Mouse (Mus musculus) thymus, postnatal 14 days (tissue): ENCODE measurements around the gene Kcnd1.

Experiments used
- DNase-seq: peaks from one replicate; pipeline ENCODE4 v3.0.0; 2021

Kcnd1 gene

GRCm38 (mm10) chrX:7859191-7859753 lies 37.2 kb downstream of the Kcnd1 start:
- no peak for DNase-seq

GRCm38 (mm10) chrX:7863181-7863580 lies 41.1 kb downstream of the Kcnd1 start:
- DNase-seq, result no peak

GRCm38 (mm10) chrX:7864551-7864950 lies 42.5 kb downstream of the Kcnd1 start:
- DNase-seq, result no peak

GRCm38 (mm10) chrX:7865343-7865742 lies 43.3 kb downstream of the Kcnd1 start:
- no peak for DNase-seq

- DNase-seq, result no peak
Measured at GRCm38 (mm10) chrX:7865786-7866185, 43.7 kb downstream of the Kcnd1 start.

GRCm38 (mm10) chrX:7867141-7867540 lies 45.1 kb downstream of the Kcnd1 start:
- DNase-seq, result no peak

- no peak for DNase-seq
Measured at GRCm38 (mm10) chrX:7868506-7868905, 46.4 kb downstream of the Kcnd1 start.

- no peak for DNase-seq
Measured at GRCm38 (mm10) chrX:7869826-7870225, 47.7 kb downstream of the Kcnd1 start.

GRCm38 (mm10) chrX:7878007-7878419 lies 55.9 kb downstream of the Kcnd1 start, which contains the start of gene Pim2:
Gene Pim2, plus strand, starts transcription at chrX:7878262.
- peak; percentile 92 for DNase-seq

- DNase-seq, result peak; percentile 36
Measured at GRCm38 (mm10) chrX:7878495-7878894, 56.4 kb downstream of the Kcnd1 start.

GRCm38 (mm10) chrX:7879819-7880218 lies 57.7 kb downstream of the Kcnd1 start:
- peak; percentile 60 for DNase-seq

- peak; percentile 70 for DNase-seq
Measured at GRCm38 (mm10) chrX:7883841-7884567, 61.9 kb downstream of the Kcnd1 start, which contains the start of gene Slc35a2. Gene Slc35a2, plus strand, starts transcription at chrX:7884028.
